Mouse (Mus musculus) heart, adult 2 months (tissue): ENCODE measurements around the gene Macrod2. TPM values are rescaled to one million over a fixed set of nuclear protein-coding genes. Genes with fewer than 3 reads are reported as not detected.

Experiments
- DNase-seq, 2 experiments: peaks; one replicate each; pipeline ENCODE4 v3.0.0; 2021
- H3K27ac ChIP-seq: fragments of 200-600 bp; 2 replicates; pipeline ENCODE4 v1.8.1; 2022
- H3K27me3 ChIP-seq: fragments of 200-500 bp; 2 replicates; pipeline ENCODE4 v1.6.1; 2012; ENCODE audit warnings: mild to moderate bottlenecking, low read length, inconsistent platforms, mixed read lengths; ENCODE audit not compliant: control insufficient read depth, insufficient read depth
- H3K36me3 ChIP-seq: fragments of 200-500 bp; 2 replicates; pipeline ENCODE4 v1.6.1; 2012; ENCODE audit warnings: low read length, inconsistent platforms; ENCODE audit not compliant: control insufficient read depth, insufficient read depth
- H3K4me1 ChIP-seq: fragments of 200-500 bp; 2 replicates; pipeline ENCODE4 v1.6.1; 2011; ENCODE audit warnings: low read length; ENCODE audit not compliant: control insufficient read depth, insufficient read depth
- H3K4me3 ChIP-seq: fragments of 200-600 bp; 2 replicates; pipeline ENCODE4 v1.8.1; 2022
- H3K79me2 ChIP-seq: fragments of 200-500 bp; replicated peaks from 2 replicates; pipeline ENCODE4 v1.6.1; 2012; ENCODE audit warnings: mild to moderate bottlenecking, inconsistent platforms, low read length, moderate library complexity, mixed read lengths; ENCODE audit not compliant: control insufficient read depth, insufficient read depth
- H3K9ac ChIP-seq: fragments of 200-500 bp; 2 replicates; pipeline ENCODE4 v1.6.1; 2012; ENCODE audit warnings: low read depth, mild to moderate bottlenecking, control low read depth, inconsistent platforms, low read length, mixed read lengths
- CTCF ChIP-seq: fragments of 200-600 bp; IDR thresholded peaks from 2 replicates; pipeline ENCODE4 v1.8.1; 2022; ENCODE audit warnings: antibody characterized with exemption, mild to moderate bottlenecking, moderate library complexity
- EP300 ChIP-seq: fragments of 200-500 bp; IDR thresholded peaks from 2 replicates; pipeline ENCODE4 v1.6.1; 2011; ENCODE audit warnings: low read depth, low read length, control low read depth; ENCODE audit not compliant: insufficient read depth
- POLR2A ChIP-seq: fragments of 200-500 bp; IDR thresholded peaks from 2 replicates; pipeline ENCODE4 v1.6.1; 2011; ENCODE audit warnings: mild to moderate bottlenecking, low read depth, low read length, control low read depth; ENCODE audit not compliant: insufficient read depth
- WGBS: fragments of 180-500 bp; shearing (Covaris S2); methylation state at CpG from one replicate; pipeline ENCODE4 v1.1.7; 2018; 5-methylcytosine and 5-hydroxymethylcytosine counted together
- intact Hi-C: fragments of 180-260 bp; cut with DNase I; formaldehyde crosslinking; loops from one replicate; pipeline ENCODE4 v1.15.1; 2025
- polyA plus RNA-seq: library from polyadenylated mRNA; depleted of rRNA; stranded (reverse); fragments of >200 nt; gene quantifications from 2 replicates; pipeline ENCODE4 v1.2.3, GENCODE M21; 2012
- total RNA-seq, 2 experiments: library from RNA; stranded (reverse); gene quantifications; 2 replicates each; pipeline ENCODE4 v1.2.3; 2021

The Macrod2 gene
- total and polyA plus RNA-seq, 3 experiments = 2.3 to 9.7 (median 8.5) TPM

GRCm38 (mm10) chr2:141007725-141008124, 612.6 kb downstream of the Macrod2 start:
- TF ChIP-seq POLR2A = no peak
- TF ChIP-seq EP300 = no peak
- no peak for TF ChIP-seq CTCF
- Histone ChIP-seq H3K36me3 (no peaks in the 10 kb centered on the region), H3K79me2 (no peaks in the 10 kb centered on the region), H3K4me3 (no peak overlapping the region), H3K27ac (no peak overlapping the region), H3K4me1 (no peaks in the 10 kb centered on the region), H3K27me3 (no peaks in the 10 kb centered on the region), H3K9ac (no peak overlapping the region)
- DNase-seq = no peak
- intact Hi-C loops = no loop called here
- 82% methylated on average over 7 of the region's 7 CpGs for WGBS

GRCm38 (mm10) chr2:141008458-141008857, 613.3 kb downstream of the Macrod2 start:
- H3K36me3 ChIP-seq = no peaks in the 10 kb centered on the region
- no peak overlapping the region for H3K9ac ChIP-seq
- TF ChIP-seq POLR2A = no peak
- TF ChIP-seq CTCF = no peak
- no peak for TF ChIP-seq EP300
- WGBS = 56% methylated on average over 1 of the region's 1 CpGs
- H3K4me1 ChIP-seq = no peaks in the 10 kb centered on the region
- no peaks in the 10 kb centered on the region for H3K79me2 ChIP-seq
- H3K4me3 ChIP-seq = no peak overlapping the region
- no peak overlapping the region for H3K27ac ChIP-seq
- intact Hi-C loops = no loop called here
- H3K27me3 ChIP-seq = no peaks in the 10 kb centered on the region
- no peak for DNase-seq

- H3K4me1 ChIP-seq = no peaks in the 10 kb centered on the region
- no peaks in the 10 kb centered on the region for H3K36me3 ChIP-seq
- DNase-seq = peak in 1 of 2 experiments; percentile 3
- H3K27ac ChIP-seq = no peak overlapping the region
- no peak overlapping the region for H3K9ac ChIP-seq
- H3K4me3 ChIP-seq = no peak overlapping the region
- H3K27me3 ChIP-seq = no peaks in the 10 kb centered on the region
- WGBS = 48% methylated on average over 8 of the region's 8 CpGs
- intact Hi-C loops = no loop called here
- H3K79me2 ChIP-seq = no peaks in the 10 kb centered on the region
- TF ChIP-seq EP300 = no peak
- no peak for TF ChIP-seq POLR2A
- no peak for TF ChIP-seq CTCF
Measured at GRCm38 (mm10) chr2:141013443-141014165, 618.5 kb downstream of the Macrod2 start.

GRCm38 (mm10) chr2:141022971-141023370, 627.9 kb downstream of the Macrod2 start:
- Histone ChIP-seq H3K4me1 (no peaks in the 10 kb centered on the region), H3K9ac (no peak overlapping the region), H3K79me2 (no peaks in the 10 kb centered on the region), H3K36me3 (no peaks in the 10 kb centered on the region), H3K27me3 (no peaks in the 10 kb centered on the region), H3K27ac (no peak overlapping the region), H3K4me3 (no peak overlapping the region)
- no peak for DNase-seq
- TF ChIP-seq CTCF (no peak), POLR2A (no peak), EP300 (no peak)
- 93% methylated on average over 4 of the region's 4 CpGs for WGBS
- intact Hi-C loops = no loop called here

- no peak overlapping the region for H3K9ac ChIP-seq
- H3K27ac ChIP-seq = no peak overlapping the region
- H3K79me2 ChIP-seq = no peaks in the 10 kb centered on the region
- WGBS = 58% methylated on average over 7 of the region's 7 CpGs
- intact Hi-C loops = no loop called here
- H3K27me3 ChIP-seq = no peaks in the 10 kb centered on the region
- no peak overlapping the region for H3K4me3 ChIP-seq
- no peak for DNase-seq
- no peak for TF ChIP-seq CTCF
- no peak for TF ChIP-seq POLR2A
- no peak for TF ChIP-seq EP300
- no peaks in the 10 kb centered on the region for H3K36me3 ChIP-seq
- no peaks in the 10 kb centered on the region for H3K4me1 ChIP-seq
Measured at GRCm38 (mm10) chr2:141023916-141024315, 628.8 kb downstream of the Macrod2 start.

GRCm38 (mm10) chr2:141024316-141025043, 629.4 kb downstream of the Macrod2 start:
- no peaks in the 10 kb centered on the region for H3K36me3 ChIP-seq
- no peaks in the 10 kb centered on the region for H3K79me2 ChIP-seq
- WGBS = 75% methylated on average over 6 of the region's 6 CpGs
- H3K27ac ChIP-seq = no peak overlapping the region
- TF ChIP-seq EP300 (no peak), POLR2A (no peak), CTCF (no peak)
- H3K27me3 ChIP-seq = no peaks in the 10 kb centered on the region
- intact Hi-C loops = no loop called here
- no peaks in the 10 kb centered on the region for H3K4me1 ChIP-seq
- DNase-seq = no peak
- H3K4me3 ChIP-seq = no peak overlapping the region
- no peak overlapping the region for H3K9ac ChIP-seq
